Mouse (Mus musculus) testis, adult 2 months (tissue): ENCODE results near the gene Syne2. TPM values are rescaled to one million over a fixed set of nuclear protein-coding genes. Genes with fewer than 3 reads are reported as not detected.
A peak's percentile ranks its signal among the peaks of the same experiment; 100 is the strongest.

ENCODE experiments used
- H3K27ac ChIP-seq: fragments of 200-500 bp; 2 replicates; pipeline ENCODE4 v1.5.1; 2012; ENCODE audit warnings: low read depth, low read length; ENCODE audit not compliant: control insufficient read depth, insufficient read depth
- H3K27me3 ChIP-seq: fragments of 200-500 bp; 2 replicates; pipeline ENCODE4 v1.6.1; 2012; ENCODE audit warnings: mild to moderate bottlenecking, low read length, moderate library complexity; ENCODE audit not compliant: control insufficient read depth, insufficient read depth
- H3K36me3 ChIP-seq: fragments of 200-500 bp; 2 replicates; pipeline ENCODE4 v1.6.1; 2012; ENCODE audit warnings: mild to moderate bottlenecking, low read length; ENCODE audit not compliant: control insufficient read depth, insufficient read depth
- H3K4me1 ChIP-seq: fragments of 200-500 bp; 2 replicates; pipeline ENCODE4 v1.6.1; 2012; ENCODE audit warnings: low read length; ENCODE audit not compliant: control insufficient read depth, insufficient read depth
- H3K4me3 ChIP-seq: fragments of 200-500 bp; 2 replicates; pipeline ENCODE4 v1.5.1; 2012; ENCODE audit warnings: low read depth, mild to moderate bottlenecking, low read length, moderate library complexity, mixed read lengths; ENCODE audit not compliant: control insufficient read depth
- CTCF ChIP-seq: fragments of 200-500 bp; IDR thresholded peaks from 2 replicates; pipeline ENCODE4 v1.5.1; 2012; ENCODE audit warnings: low read depth, mild to moderate bottlenecking, inconsistent platforms, low read length, moderate library complexity; ENCODE audit not compliant: control insufficient read depth, insufficient read depth, insufficient replicate concordance
- POLR2A ChIP-seq: fragments of 200-500 bp; IDR thresholded peaks from 2 replicates; pipeline ENCODE4 v1.6.1; 2012; ENCODE audit warnings: low read depth, mild to moderate bottlenecking, inconsistent platforms, low read length, moderate library complexity; ENCODE audit not compliant: control insufficient read depth
- polyA plus RNA-seq: library from polyadenylated mRNA; depleted of rRNA; stranded (reverse); fragments of >200 nt; gene quantifications from 2 replicates; pipeline ENCODE4 v1.2.3, GENCODE M21; 2012

Gene Syne2
- polyA plus RNA-seq, 1 experiment: 35.5 TPM

DNA sequence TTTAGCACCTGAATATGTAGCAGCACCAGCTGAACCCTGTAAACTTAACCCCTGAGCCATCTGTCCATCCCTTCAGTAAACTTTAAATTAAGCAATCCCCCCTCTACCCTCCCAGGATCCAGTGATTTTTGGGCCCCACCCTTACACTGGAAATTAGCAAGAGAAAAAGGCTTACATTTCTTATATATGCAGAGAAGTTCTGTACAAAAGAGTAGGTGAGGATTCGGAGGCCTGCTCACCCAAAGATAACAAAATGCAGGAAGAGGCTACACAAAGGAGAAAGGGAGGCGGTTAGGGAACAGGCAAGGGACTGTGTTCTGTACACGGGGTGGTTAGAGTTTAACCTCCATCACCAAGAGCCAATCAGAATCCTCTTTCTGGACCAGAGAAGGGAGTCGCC lies 26.4 kb downstream of the Syne2 start:
- no peak overlapping the region for H3K27ac ChIP-seq
- no peaks in the 10 kb centered on the region for H3K27me3 ChIP-seq
- no peaks in the 10 kb centered on the region for H3K4me1 ChIP-seq
- H3K36me3 ChIP-seq: no peaks in the 10 kb centered on the region
- no peak overlapping the region for H3K4me3 ChIP-seq
- TF ChIP-seq CTCF (no peak), POLR2A (no peak)

- Histone ChIP-seq H3K4me1 (no peaks in the 10 kb centered on the region), H3K4me3 (no peak overlapping the region), H3K27me3 (no peaks in the 10 kb centered on the region), H3K36me3 (no peaks in the 10 kb centered on the region), H3K27ac (no peak overlapping the region)
- TF ChIP-seq CTCF: no peak
- no peak for TF ChIP-seq POLR2A
These were observed 27.1 kb downstream of the Syne2 start for GRCm38 (mm10) chr12:75845070-75845469.

DNA sequence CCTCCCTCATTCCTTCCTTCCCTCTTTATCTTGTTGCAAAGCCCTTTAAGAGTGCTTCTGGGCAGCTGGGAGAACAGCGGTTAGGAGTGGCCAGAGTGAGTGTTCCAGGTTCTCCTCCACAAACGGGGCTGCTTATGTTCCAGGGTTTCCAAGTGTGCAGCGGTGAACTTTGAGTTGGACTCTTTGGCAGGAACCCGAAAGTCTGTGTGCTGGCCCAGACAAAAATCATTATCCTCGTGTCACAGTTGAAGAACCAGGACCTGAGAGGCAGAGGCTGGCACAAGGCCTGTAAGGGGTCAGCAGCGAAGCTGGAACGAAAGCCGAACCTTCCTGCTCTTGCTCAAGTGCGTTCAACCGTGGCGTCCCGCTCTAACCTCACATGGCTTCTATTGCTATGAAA lies 28.6 kb downstream of the Syne2 start:
- TF ChIP-seq CTCF: no peak
- no peak for TF ChIP-seq POLR2A
- Histone ChIP-seq H3K27me3 (no peaks in the 10 kb centered on the region), H3K36me3 (no peaks in the 10 kb centered on the region)

DNA sequence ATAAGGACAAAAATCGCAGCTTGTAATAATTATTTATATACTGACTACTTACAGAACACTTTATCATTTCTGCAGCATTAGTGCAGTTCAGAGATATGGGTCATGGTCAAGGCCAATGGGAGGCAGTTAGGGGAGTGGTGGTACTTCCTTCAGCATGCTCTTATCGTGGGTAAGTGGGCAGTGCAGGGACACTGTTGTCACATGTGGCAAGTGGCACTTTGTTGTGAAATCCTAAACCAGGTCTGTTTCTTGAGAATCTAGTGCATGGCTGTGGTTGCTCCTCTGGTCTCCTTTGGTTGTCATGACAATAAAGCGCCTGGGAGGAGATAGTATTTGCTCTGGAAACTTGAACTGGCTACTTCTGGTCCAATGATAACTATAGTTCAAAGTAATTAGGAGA lies 32.3 kb downstream of the Syne2 start:
- H3K4me1 ChIP-seq: no peaks in the 10 kb centered on the region
- H3K36me3 ChIP-seq: no peaks in the 10 kb centered on the region
- H3K27ac ChIP-seq: no peak overlapping the region
- TF ChIP-seq POLR2A (no peak), CTCF (no peak)
- H3K4me3 ChIP-seq: no peak overlapping the region
- H3K27me3 ChIP-seq: no peaks in the 10 kb centered on the region

More for the DNA sequence above, 28.6 kb downstream of the Syne2 start:
- no peaks in the 10 kb centered on the region for H3K4me1 ChIP-seq
- no peak overlapping the region for H3K27ac ChIP-seq
- no peak overlapping the region for H3K4me3 ChIP-seq

DNA sequence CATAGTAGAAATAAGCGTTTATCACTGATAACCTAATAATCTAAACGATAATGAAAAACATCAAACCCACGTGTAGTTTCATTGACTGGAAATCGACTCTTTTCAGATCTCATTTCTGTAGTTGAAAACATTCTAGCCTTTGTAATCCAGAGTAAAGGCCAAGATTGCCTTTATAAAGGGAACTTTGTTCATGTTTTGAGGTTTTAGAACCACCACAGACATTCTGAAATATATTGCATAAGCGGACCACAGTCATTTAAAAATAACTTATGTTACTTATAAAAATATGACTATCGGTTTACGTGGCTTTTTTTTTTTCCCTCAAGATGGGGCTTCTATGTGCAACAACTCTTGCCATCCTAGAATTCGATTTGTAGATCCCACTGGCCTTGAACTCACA lies 33.5 kb downstream of the Syne2 start:
- Histone ChIP-seq H3K27ac (no peak overlapping the region), H3K27me3 (no peaks in the 10 kb centered on the region), H3K4me1 (no peaks in the 10 kb centered on the region), H3K36me3 (no peaks in the 10 kb centered on the region), H3K4me3 (no peak overlapping the region)
- TF ChIP-seq CTCF (no peak), POLR2A (no peak)

DNA sequence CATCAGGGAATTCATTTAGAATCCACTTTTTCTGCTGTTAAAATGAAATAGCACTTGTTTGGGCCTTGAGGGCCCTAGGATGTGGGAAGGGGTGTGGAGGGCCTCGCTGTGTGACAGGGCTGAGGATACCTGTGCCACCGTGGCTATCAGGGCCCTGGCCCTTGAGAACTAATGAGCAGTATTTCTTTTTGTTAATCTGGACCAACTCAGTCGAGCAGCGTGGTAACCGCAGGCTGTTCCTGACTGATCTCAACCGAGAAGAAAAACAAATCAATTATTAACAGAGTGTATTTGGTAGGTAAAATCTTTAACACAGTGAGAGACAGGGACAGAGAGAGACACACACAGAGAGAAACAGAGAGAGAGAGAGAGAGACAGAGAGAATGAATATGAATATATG lies 34.5 kb downstream of the Syne2 start:
- TF ChIP-seq CTCF: no peak
- no peak for TF ChIP-seq POLR2A
- H3K4me1 ChIP-seq: peaks cover 3% of the 10 kb centered on the region
- no peaks in the 10 kb centered on the region for H3K36me3 ChIP-seq
- no peaks in the 10 kb centered on the region for H3K27me3 ChIP-seq
- H3K4me3 ChIP-seq: no peak overlapping the region
- no peak overlapping the region; the same call in 1 of the 2 replicates for H3K27ac ChIP-seq

DNA sequence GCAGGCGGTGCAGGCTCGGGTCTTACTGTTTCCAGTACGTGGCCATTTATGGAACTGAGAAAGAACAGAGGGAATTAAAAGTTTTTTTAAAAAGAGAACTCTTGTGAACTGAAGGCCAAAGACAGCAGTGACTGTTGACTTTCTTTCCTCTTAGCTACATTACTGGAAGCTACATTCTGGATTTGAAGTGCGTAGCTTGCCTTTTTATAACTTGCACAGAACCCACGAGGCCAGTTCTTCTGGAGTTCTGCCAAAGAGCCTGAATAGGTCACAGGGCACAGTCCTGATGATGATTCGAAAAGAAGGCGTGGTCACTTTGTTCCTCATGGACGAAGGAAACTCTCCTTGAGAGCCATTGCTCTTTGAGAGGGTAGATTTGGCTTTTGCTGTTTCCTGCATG lies 35.6 kb downstream of the Syne2 start:
- TF ChIP-seq CTCF (no peak), POLR2A (no peak)
- H3K4me1 ChIP-seq: peaks cover 3% of the 10 kb centered on the region
- peak overlapping the region; percentile 73 for H3K27ac ChIP-seq
- no peaks in the 10 kb centered on the region for H3K36me3 ChIP-seq
- H3K27me3 ChIP-seq: no peaks in the 10 kb centered on the region
- no peak overlapping the region for H3K4me3 ChIP-seq

DNA sequence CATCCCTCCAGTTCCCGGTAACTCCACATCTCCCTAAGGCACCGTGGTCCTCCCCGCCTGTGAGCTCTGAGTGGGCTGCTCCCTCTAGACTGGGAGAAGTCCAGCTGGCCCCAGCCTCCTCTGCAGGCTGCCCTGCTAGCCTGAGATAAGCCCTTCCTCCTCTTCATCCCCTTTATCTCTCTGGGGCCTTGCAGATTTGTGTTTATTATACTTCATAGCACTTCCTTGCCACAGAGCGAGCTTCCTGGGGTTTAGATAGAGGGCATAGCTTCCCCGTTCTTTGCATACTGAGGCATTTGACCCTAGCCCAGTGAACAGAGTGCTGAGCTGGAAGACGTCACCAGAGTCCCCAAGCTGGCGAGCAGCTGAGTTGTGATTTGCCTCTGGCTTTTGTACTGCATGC lies 37.1 kb downstream of the Syne2 start:
- H3K27me3 ChIP-seq: no peaks in the 10 kb centered on the region
- H3K4me1 ChIP-seq: peaks cover 3% of the 10 kb centered on the region
- no peak overlapping the region for H3K4me3 ChIP-seq
- H3K36me3 ChIP-seq: no peaks in the 10 kb centered on the region
- TF ChIP-seq POLR2A: no peak
- TF ChIP-seq CTCF: no peak
- H3K27ac ChIP-seq: peak overlapping the region; percentile 83
